Mouse (Mus musculus) thymus, adult 2 months (tissue): ENCODE results near the gene Aldob. TPM values are rescaled to one million over a fixed set of nuclear protein-coding genes. Genes with fewer than 3 reads are reported as not detected.

Source experiments
- DNase-seq: peaks from one replicate; pipeline ENCODE4 v3.0.0; 2021
- H3K27ac ChIP-seq: fragments of 200-500 bp; 2 replicates; pipeline ENCODE4 v1.5.1; 2012; ENCODE audit warnings: low read length, control low read depth; ENCODE audit not compliant: control insufficient read depth, insufficient read depth
- H3K27me3 ChIP-seq: fragments of 200-500 bp; 2 replicates; pipeline ENCODE4 v1.6.1; 2012; ENCODE audit warnings: mild to moderate bottlenecking, low read length, moderate library complexity, mixed read lengths; ENCODE audit not compliant: control insufficient read depth, insufficient read depth
- H3K36me3 ChIP-seq: fragments of 200-500 bp; 2 replicates; pipeline ENCODE4 v1.6.1; 2012; ENCODE audit warnings: mild to moderate bottlenecking, low read length, moderate library complexity; ENCODE audit not compliant: control insufficient read depth, insufficient read depth
- H3K4me1 ChIP-seq: fragments of 200-500 bp; replicated peaks from 2 replicates; pipeline ENCODE4 v1.6.1; 2012; ENCODE audit warnings: low read length; ENCODE audit not compliant: control insufficient read depth, insufficient read depth
- H3K4me3 ChIP-seq: fragments of 200-500 bp; 2 replicates; pipeline ENCODE4 v1.5.1; 2012; ENCODE audit warnings: mild to moderate bottlenecking, low read length, control low read depth, moderate library complexity; ENCODE audit not compliant: control insufficient read depth, insufficient read depth
- CTCF ChIP-seq: fragments of 200-500 bp; IDR thresholded peaks from 2 replicates; pipeline ENCODE4 v1.5.1; 2012; ENCODE audit warnings: mild to moderate bottlenecking, control low read depth, low read length, moderate library complexity, borderline replicate concordance; ENCODE audit not compliant: control insufficient read depth, poor library complexity, insufficient read depth; ENCODE audit errors: extremely low read depth
- POLR2A ChIP-seq: fragments of 200-500 bp; IDR thresholded peaks from 2 replicates; pipeline ENCODE4 v1.6.1; 2012; ENCODE audit warnings: mild to moderate bottlenecking, low read length, control low read depth, moderate library complexity; ENCODE audit not compliant: control insufficient read depth, poor library complexity, insufficient read depth; ENCODE audit errors: extremely low read depth
- WGBS: fragments of 180-500 bp; shearing (Covaris S2); methylation state at CpG from one replicate; pipeline ENCODE4 v1.1.7; 2018; 5-methylcytosine and 5-hydroxymethylcytosine counted together
- polyA plus RNA-seq: library from polyadenylated mRNA; depleted of rRNA; stranded (reverse); fragments of >200 nt; gene quantifications from 2 replicates; pipeline ENCODE4 v1.2.3, GENCODE M21; 2012

The Aldob gene
- polyA plus RNA-seq, 1 experiment, result 4.2 TPM

DNA sequence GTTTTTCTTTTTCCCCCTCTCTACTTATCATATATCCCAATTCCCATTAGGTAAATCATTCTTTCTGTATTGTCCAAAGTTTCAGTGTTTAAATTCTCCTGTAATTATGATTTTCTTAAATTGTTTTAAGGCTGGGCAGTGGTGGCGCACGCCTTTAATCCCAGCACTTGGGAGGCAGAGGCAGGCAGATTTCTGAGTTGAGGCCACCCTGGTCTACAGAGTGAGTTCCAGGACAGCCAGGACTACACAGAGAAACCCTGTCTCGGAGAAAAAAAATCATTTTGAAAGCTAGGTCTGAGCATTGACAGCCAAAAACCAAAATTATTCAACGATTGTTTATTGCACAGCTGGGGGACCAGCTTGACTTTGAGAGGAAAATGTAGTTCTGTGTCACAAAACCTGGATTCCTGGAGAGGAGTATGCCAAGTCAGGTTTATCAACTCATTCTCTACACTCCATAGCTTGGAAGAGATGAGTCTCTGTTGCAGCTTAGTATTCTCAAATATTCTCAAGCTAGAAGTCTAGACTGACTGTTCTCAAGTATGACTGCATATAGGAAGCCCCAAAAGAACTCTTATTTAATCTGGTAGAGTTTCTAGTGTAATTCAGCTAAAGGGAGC, 13.6 kb downstream of the Aldob start:
- no peak for DNase-seq
- no peak for TF ChIP-seq CTCF
- no peak for TF ChIP-seq POLR2A
- Histone ChIP-seq H3K27ac (no peak overlapping the region), H3K4me1 (no peaks in the 10 kb centered on the region), H3K27me3 (no peaks in the 10 kb centered on the region), H3K36me3 (no peaks in the 10 kb centered on the region), H3K4me3 (no peak overlapping the region)
- WGBS, result 91% methylated on average over 4 of the region's 4 CpGs

- WGBS, result 90% methylated on average over 3 of the region's 3 CpGs
Measured at GRCm38 (mm10) chr4:49535036-49535435, 14.3 kb downstream of the Aldob start.

DNA sequence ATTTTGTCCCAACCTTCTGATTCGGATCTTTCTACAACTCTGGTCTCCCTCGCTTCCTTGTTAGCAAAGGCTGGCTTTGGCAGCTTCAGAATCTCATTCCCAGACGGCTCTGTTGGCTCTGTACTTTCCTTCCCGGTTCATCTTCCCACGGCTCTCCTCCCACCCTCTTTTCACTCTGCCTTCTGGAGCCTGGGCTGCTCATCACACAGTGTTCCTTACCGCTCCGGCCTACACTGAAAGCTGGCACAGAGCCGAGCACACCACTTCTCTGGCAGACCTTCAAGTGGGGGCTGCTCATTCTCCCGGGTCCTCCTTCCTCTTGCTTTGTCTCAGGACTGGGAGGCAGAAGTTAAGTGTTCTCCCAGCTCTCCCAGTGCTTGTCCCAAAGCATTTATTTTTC, 26.8 kb downstream of the Aldob start:
- Histone ChIP-seq H3K36me3 (no peaks in the 10 kb centered on the region), H3K27ac (no peak overlapping the region), H3K27me3 (no peaks in the 10 kb centered on the region), H3K4me3 (no peak overlapping the region), H3K4me1 (peaks cover 9% of the 10 kb centered on the region; the same call in 1 of the 2 replicates)
- 96% methylated on average over 9 of the region's 9 CpGs for WGBS
- TF ChIP-seq POLR2A, result no peak
- no peak for TF ChIP-seq CTCF
- DNase-seq, result no peak

More at GRCm38 (mm10) chr4:49535036-49535435, 14.3 kb downstream of the Aldob start:
- Histone ChIP-seq H3K27me3 (no peaks in the 10 kb centered on the region), H3K4me3 (no peak overlapping the region), H3K4me1 (no peaks in the 10 kb centered on the region), H3K27ac (no peak overlapping the region), H3K36me3 (peaks cover 4% of the 10 kb centered on the region)
- no peak for DNase-seq
- TF ChIP-seq CTCF (no peak), POLR2A (no peak)

DNA sequence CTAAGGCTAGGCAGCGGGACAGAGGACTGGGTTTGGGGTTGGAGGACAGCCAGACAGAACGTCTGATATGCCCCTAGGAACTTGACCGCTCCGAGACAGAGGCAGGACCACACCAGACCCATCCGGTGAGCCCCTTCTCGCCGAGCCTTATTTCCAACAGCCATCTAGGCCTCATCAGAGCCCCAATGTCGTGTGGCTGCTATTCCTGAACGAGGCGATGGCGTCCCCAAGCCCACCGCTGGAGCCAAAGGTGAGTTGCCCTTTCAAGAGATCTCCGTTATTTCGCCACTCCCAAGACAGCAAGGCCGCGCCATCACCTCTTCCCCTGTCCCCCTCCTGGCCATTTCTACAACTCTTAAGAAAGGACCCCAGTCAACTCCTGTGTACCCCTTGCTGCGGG, 28.0 kb downstream of the Aldob start:
- Histone ChIP-seq H3K27ac (no peak overlapping the region), H3K27me3 (no peaks in the 10 kb centered on the region), H3K36me3 (no peaks in the 10 kb centered on the region), H3K4me1 (peaks cover 9% of the 10 kb centered on the region; the same call in 1 of the 2 replicates), H3K4me3 (peak overlapping the region; percentile 80)
- WGBS, result 2% methylated on average over 17 of the region's 17 CpGs
- no peak for TF ChIP-seq POLR2A
- TF ChIP-seq CTCF, result no peak; the same call in 1 of the 2 replicates
- DNase-seq, result no peak

DNA sequence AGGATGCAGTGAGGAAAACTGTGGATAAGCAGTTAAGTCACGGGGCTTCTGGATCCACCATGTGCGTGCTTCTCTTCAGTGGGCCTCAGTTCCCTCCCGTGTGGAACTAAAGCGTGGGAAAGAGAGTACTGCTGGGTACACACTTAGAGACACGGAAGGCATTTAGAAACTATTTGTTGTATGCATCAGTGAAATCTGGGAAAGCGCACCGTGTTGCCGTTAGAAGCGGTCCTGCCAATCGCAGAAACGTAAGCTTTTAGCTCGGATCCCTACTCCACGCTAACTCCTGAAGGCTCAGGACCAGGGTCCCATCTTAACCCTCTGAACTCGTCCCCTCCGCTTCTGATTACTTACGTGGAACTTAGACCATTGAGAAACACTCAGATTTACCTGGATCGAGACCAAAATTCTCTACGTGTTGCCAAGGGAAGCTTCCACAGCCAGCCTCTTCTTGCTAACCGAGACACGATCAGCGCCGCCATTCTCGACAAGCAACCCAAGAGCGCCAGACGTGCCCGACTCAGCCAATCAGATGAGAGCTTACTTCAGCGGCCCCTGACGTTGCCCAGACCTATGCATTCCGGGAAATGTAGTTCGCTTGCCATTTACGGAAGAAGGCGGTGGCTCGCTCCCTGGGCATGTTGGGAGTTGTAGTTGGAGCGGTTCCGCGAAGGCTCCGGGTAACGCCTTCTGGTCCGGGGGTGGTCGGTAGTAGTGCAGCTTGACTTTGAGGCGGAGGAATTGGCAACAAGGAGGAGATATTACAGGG, 28.6 kb downstream of the Aldob start, which contains the start of the genes Mrpl50 and Zfp189:
TSS of gene Mrpl50 (minus strand) at position 522 of the 769 bp plus-strand sequence.
TSS of gene Zfp189 (plus strand) at position 605 of the 769 bp plus-strand sequence.
- under 1% methylated on average over 41 of the region's 41 CpGs for WGBS

DNA sequence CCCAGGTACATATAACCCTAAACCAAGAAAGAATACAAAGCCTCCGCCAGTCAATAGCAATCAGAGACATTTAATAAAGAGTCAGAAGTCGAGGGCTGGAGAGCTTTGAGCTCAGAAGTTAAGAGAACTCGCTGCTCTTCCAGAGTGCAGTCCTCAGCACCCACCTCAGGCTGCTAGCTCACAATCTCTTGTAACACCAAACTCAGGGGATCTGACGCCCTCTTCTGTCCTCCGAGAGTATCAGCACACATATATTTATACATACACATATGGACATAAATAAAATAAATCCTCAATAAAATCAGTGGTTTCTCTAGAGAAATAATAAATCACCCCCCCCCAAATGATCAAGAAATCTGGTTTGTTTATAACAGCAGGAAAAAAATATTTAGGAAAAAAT, 29.9 kb downstream of the Aldob start:
- 94% methylated on average over 5 of the region's 5 CpGs for WGBS
- TF ChIP-seq CTCF, result no peak
- TF ChIP-seq POLR2A, result no peak
- Histone ChIP-seq H3K4me1 (peaks cover 9% of the 10 kb centered on the region; the same call in 1 of the 2 replicates), H3K4me3 (no peak overlapping the region), H3K36me3 (peaks cover 2% of the 10 kb centered on the region; the same call in 1 of the 2 replicates), H3K27ac (no peak overlapping the region), H3K27me3 (no peaks in the 10 kb centered on the region)
- DNase-seq, result no peak

More for the DNA sequence above, 28.6 kb downstream of the Aldob start, which contains the start of the genes Mrpl50 and Zfp189:
- H3K4me3 ChIP-seq, result peak within 1 kb of the TSS; percentile 80
- TF ChIP-seq CTCF (0 out of 2 replicates have a peak, but pooled peaks have one; percentile 43), POLR2A (peak; percentile 80)
- no peaks in the 10 kb centered on the region for H3K27me3 ChIP-seq
- peak; percentile 92 for DNase-seq
- peak within 1 kb of the TSS; percentile 9; the same call in 1 of the 2 replicates for H3K27ac ChIP-seq
- peaks cover 9% of the 10 kb centered on the region; the same call in 1 of the 2 replicates for H3K4me1 ChIP-seq
- H3K36me3 ChIP-seq, result no peaks in the 10 kb centered on the region
